Mouse (Mus musculus): ENCODE data around the gene Fibcd1. TPM values are rescaled to one million over a fixed set of nuclear protein-coding genes. Genes with fewer than 3 reads are reported as not detected.

Fibcd1 gene
- polyA plus RNA-seq, 2 experiments, result 0.01 TPM; not detected in 1

GRCm38 (mm10) chr2:31867773-31868537 is 22.1 kb upstream of the Fibcd1 start:
- Histone ChIP-seq H3K9ac (replicated peaks) (no peak overlapping the region), H3K27ac (no peak overlapping the region), H3K4me3 (ENCODE audit: insufficient read depth in 1 of 2, low read depth in 2 of 2, low read length in 2 of 2) (no peak overlapping the region), H3K27me3 (ENCODE audit: control insufficient read depth, insufficient read depth, low read length) (no peaks in the 10 kb centered on the region), H3K4me1 (replicated peaks; ENCODE audit: control insufficient read depth in 2 of 2, insufficient read depth in 2 of 2, low read length in 1 of 2) (no peaks in the 10 kb centered on the region), H3K36me3 (replicated peaks; ENCODE audit: control insufficient read depth, insufficient read depth, low read depth) (no peaks in the 10 kb centered on the region), H3K4me2 (ENCODE audit: low read depth) (no peak overlapping the region), H3K9me3 (ENCODE audit: control insufficient read depth, low read length) (no peaks in the 10 kb centered on the region)
- ATAC-seq (ENCODE audit: insufficient read depth), result no peak
- whole genome bisulfite sequencing (ENCODE audit: insufficient replicate concordance), result 68% methylated on average over 8 of the region's 8 CpGs
- no peak for TF ChIP-seq EP300 (IDR thresholded peaks at IDR 0.05; ENCODE audit: low read depth)
- no peak for TF ChIP-seq CTCF (IDR thresholded peaks at IDR 0.05; ENCODE audit: low read depth)
- DNase-seq (ENCODE audit: low read depth in 3 of 3, low spot score in 3 of 3), result no peak

GRCm38 (mm10) chr2:31865794-31866193 is 20.0 kb upstream of the Fibcd1 start:
- no peak overlapping the region for H3K4me2 ChIP-seq (ENCODE audit: low read depth)
- ATAC-seq (ENCODE audit: insufficient read depth) (no peak), DNase-seq (ENCODE audit: low read depth in 3 of 3, low spot score in 3 of 3) (no peak)
- no peaks in the 10 kb centered on the region for H3K36me3 ChIP-seq (replicated peaks; ENCODE audit: control insufficient read depth, insufficient read depth, low read depth)
- H3K4me3 ChIP-seq (ENCODE audit: insufficient read depth in 1 of 2, low read depth in 2 of 2, low read length in 2 of 2), result no peak overlapping the region
- WGBS (ENCODE audit: insufficient replicate concordance), result 48% methylated on average over 2 of the region's 2 CpGs
- no peaks in the 10 kb centered on the region for H3K27me3 ChIP-seq (ENCODE audit: control insufficient read depth, insufficient read depth, low read length)
- H3K9me3 ChIP-seq (ENCODE audit: control insufficient read depth, low read length), result no peaks in the 10 kb centered on the region
- H3K9ac ChIP-seq (replicated peaks), result no peak overlapping the region
- H3K27ac ChIP-seq, result no peak overlapping the region
- no peaks in the 10 kb centered on the region for H3K4me1 ChIP-seq (replicated peaks; ENCODE audit: control insufficient read depth in 2 of 2, insufficient read depth in 2 of 2, low read length in 1 of 2)
- no peak for TF ChIP-seq CTCF (IDR thresholded peaks at IDR 0.05; ENCODE audit: low read depth)
- TF ChIP-seq EP300 (IDR thresholded peaks at IDR 0.05; ENCODE audit: low read depth), result no peak

DNA sequence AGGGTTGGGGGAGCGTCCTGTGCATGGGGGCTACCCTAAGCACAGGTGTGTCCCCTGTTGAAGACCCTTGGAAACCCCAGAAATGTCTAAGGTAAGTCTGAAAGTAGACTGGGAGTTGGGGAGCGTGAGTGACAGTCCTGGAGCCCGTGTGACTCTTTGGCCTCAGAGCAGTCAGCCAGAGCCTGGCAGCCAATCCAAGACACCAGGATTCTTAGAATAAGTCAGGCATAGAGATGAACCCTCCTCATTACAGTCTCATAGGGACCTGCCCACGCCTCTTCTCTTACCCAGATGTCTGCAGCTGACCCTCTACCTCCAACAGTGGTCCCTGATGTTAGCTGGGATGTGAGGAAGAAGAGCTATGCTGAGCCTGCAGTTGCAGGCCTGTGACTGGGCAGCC is 19.5 kb upstream of the Fibcd1 start:
- Histone ChIP-seq H3K36me3 (replicated peaks; ENCODE audit: control insufficient read depth, insufficient read depth, low read depth) (no peaks in the 10 kb centered on the region), H3K27ac (no peak overlapping the region), H3K9ac (replicated peaks) (no peak overlapping the region), H3K27me3 (ENCODE audit: control insufficient read depth, insufficient read depth, low read length) (no peaks in the 10 kb centered on the region), H3K4me2 (ENCODE audit: low read depth) (no peak overlapping the region), H3K4me3 (ENCODE audit: insufficient read depth in 1 of 2, low read depth in 2 of 2, low read length in 2 of 2) (no peak overlapping the region), H3K4me1 (replicated peaks; ENCODE audit: control insufficient read depth in 2 of 2, insufficient read depth in 2 of 2, low read length in 1 of 2) (no peaks in the 10 kb centered on the region), H3K9me3 (ENCODE audit: control insufficient read depth, low read length) (no peaks in the 10 kb centered on the region)
- WGBS (ENCODE audit: insufficient replicate concordance), result 44% methylated on average over 4 of the region's 4 CpGs
- TF ChIP-seq CTCF (IDR thresholded peaks at IDR 0.05; ENCODE audit: low read depth) (no peak), EP300 (IDR thresholded peaks at IDR 0.05; ENCODE audit: low read depth) (no peak)
- DNase-seq (ENCODE audit: low read depth in 3 of 3, low spot score in 3 of 3), result no peak
- no peak for ATAC-seq (ENCODE audit: insufficient read depth)

GRCm38 (mm10) chr2:31864891-31865290 is 19.1 kb upstream of the Fibcd1 start:
- no peak overlapping the region for H3K27ac ChIP-seq
- H3K36me3 ChIP-seq (replicated peaks; ENCODE audit: control insufficient read depth, insufficient read depth, low read depth), result no peaks in the 10 kb centered on the region
- H3K9ac ChIP-seq (replicated peaks), result no peak overlapping the region
- no peaks in the 10 kb centered on the region for H3K9me3 ChIP-seq (ENCODE audit: control insufficient read depth, low read length)
- no peak for ATAC-seq (ENCODE audit: insufficient read depth)
- no peaks in the 10 kb centered on the region for H3K4me1 ChIP-seq (replicated peaks; ENCODE audit: control insufficient read depth in 2 of 2, insufficient read depth in 2 of 2, low read length in 1 of 2)
- no peaks in the 10 kb centered on the region for H3K27me3 ChIP-seq (ENCODE audit: control insufficient read depth, insufficient read depth, low read length)
- DNase-seq (ENCODE audit: low read depth in 3 of 3, low spot score in 3 of 3), result no peak
- no peak overlapping the region for H3K4me3 ChIP-seq (ENCODE audit: insufficient read depth in 1 of 2, low read depth in 2 of 2, low read length in 2 of 2)
- 76% methylated on average over 9 of the region's 9 CpGs for WGBS (ENCODE audit: insufficient replicate concordance)
- H3K4me2 ChIP-seq (ENCODE audit: low read depth), result no peak overlapping the region
- TF ChIP-seq EP300 (IDR thresholded peaks at IDR 0.05; ENCODE audit: low read depth), result no peak
- TF ChIP-seq CTCF (IDR thresholded peaks at IDR 0.05; ENCODE audit: low read depth), result no peak

GRCm38 (mm10) chr2:31863766-31864165 is 18.0 kb upstream of the Fibcd1 start:
- no peak for DNase-seq (ENCODE audit: low read depth in 3 of 3, low spot score in 3 of 3)
- Histone ChIP-seq H3K27me3 (ENCODE audit: control insufficient read depth, insufficient read depth, low read length) (no peaks in the 10 kb centered on the region), H3K4me1 (replicated peaks; ENCODE audit: control insufficient read depth in 2 of 2, insufficient read depth in 2 of 2, low read length in 1 of 2) (no peaks in the 10 kb centered on the region), H3K4me2 (ENCODE audit: low read depth) (no peak overlapping the region), H3K36me3 (replicated peaks; ENCODE audit: control insufficient read depth, insufficient read depth, low read depth) (no peaks in the 10 kb centered on the region), H3K4me3 (ENCODE audit: insufficient read depth in 1 of 2, low read depth in 2 of 2, low read length in 2 of 2) (no peak overlapping the region), H3K9ac (replicated peaks) (no peak overlapping the region), H3K9me3 (ENCODE audit: control insufficient read depth, low read length) (no peaks in the 10 kb centered on the region), H3K27ac (no peak overlapping the region)
- 69% methylated on average over 1 of the region's 1 CpGs for WGBS (ENCODE audit: insufficient replicate concordance)
- TF ChIP-seq CTCF (IDR thresholded peaks at IDR 0.05; ENCODE audit: low read depth) (no peak), EP300 (IDR thresholded peaks at IDR 0.05; ENCODE audit: low read depth) (no peak)
- ATAC-seq (ENCODE audit: insufficient read depth), result no peak

Measured in liver, embryonic 14.5 days (tissue).